Mouse (Mus musculus): ENCODE measurements around the gene Mars.

DNA sequence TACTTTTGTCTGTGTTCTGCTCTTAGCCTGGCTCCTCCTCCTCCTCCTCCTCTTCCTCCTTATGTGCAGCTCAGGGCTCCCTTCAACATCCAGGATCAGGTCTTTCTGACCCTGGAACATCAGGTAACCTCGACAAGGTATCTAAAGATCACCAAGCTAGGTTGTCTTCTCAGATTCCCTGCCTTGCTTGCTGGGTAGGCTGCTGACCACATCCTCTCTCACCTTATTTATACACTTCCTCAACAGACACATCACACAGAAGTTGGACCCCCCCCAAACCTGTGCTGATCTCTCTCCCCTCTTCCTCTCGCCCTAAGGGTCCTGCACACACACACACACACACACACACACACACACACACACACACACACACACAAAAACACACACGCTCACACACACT is 10.0 kb upstream of the Mars start, which contains the start of gene Arhgap9:
- TF ChIP-seq CTCF (IDR thresholded peaks at IDR 0.05; ENCODE audit: insufficient read depth, low read length) (no peak), POLR2A (IDR thresholded peaks at IDR 0.05; ENCODE audit: borderline replicate concordance, extremely low read depth, low read depth, low read length) (no peak)
